Mouse (Mus musculus): ENCODE measurements around the gene Adam21. TPM values are rescaled to one million over a fixed set of nuclear protein-coding genes. Genes with fewer than 3 reads are reported as not detected.
A peak's percentile ranks its signal among the peaks of the same experiment; 100 is the strongest.
"Not testable (repeated sequence)": the region's sequence is repeated elsewhere in the genome, so short reads cannot be mapped to it uniquely, and the experiment has no call there.

Adam21 gene
- polyA plus RNA-seq, 1 experiment from 2014 or later, result 0.41 TPM

- H3K27ac ChIP-seq, result peak within 1 kb of the TSS; percentile 84
- DNase-seq (ENCODE audit: extremely low spot score, low spot score), result peak; percentile 84
- peak within 1 kb of the TSS; percentile 75 for H3K4me3 ChIP-seq
- H3K27me3 ChIP-seq (ENCODE audit: poor library complexity, severe bottlenecking), result no peaks in the 10 kb centered on the region; the same call in 1 of the 2 replicates
- H3K36me3 ChIP-seq (replicated peaks), result no peaks in the 10 kb centered on the region
- WGBS, result under 1% methylated on average over 46 of the region's 46 CpGs
- no peaks in the 10 kb centered on the region for H3K9me3 ChIP-seq
- peaks cover 17% of the 10 kb centered on the region for H3K4me1 ChIP-seq
These were observed 35.8 kb downstream of the Adam21 start, which contains the start of the genes Gm20498 and Synj2bp for GRCm38 (mm10) chr12:81532316-81533028. Gene Gm20498, minus strand, starts transcription at chr12:81532905. Gene Synj2bp, minus strand, starts transcription at chr12:81532911.

DNA sequence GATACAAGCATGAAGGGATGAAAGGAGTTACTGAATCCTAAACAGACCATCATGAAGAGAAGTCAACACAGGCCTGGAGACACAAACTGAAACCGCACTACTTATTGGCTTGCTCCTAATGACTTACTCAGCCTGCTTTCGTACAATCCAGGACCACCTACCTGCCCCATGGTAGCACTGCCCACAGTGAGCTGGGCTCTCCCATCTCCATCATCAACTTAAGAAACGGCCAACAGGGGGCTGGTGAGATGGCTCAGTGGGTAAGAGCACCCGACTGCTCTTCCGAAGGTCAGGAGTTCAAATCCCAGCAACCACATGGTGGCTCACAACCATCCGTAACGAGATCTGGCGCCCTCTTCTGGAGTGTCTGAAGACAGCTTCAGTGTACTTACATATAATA lies 37.7 kb downstream of the Adam21 start:
- not testable (repeated sequence) for H3K27me3 ChIP-seq (ENCODE audit: poor library complexity, severe bottlenecking); DNase-seq (ENCODE audit: extremely low spot score, low spot score); H3K27ac ChIP-seq; H3K9me3 ChIP-seq; H3K36me3 ChIP-seq (replicated peaks); H3K4me3 ChIP-seq
- 79% methylated on average over 8 of the region's 8 CpGs for WGBS
- H3K4me1 ChIP-seq, result peaks cover 17% of the 10 kb centered on the region

Other genes with a start within 250 kb of the Adam21 start
- gene Slc8a3, start 235.3 kb downstream of the Adam21 start, polyA plus RNA-seq (2016; fragmentation: Nextera tagmentation; extraction: Ambion mirVana), result 0.67 and 0.90 TPM in 2 replicates
- gene Gm4787, start 189.0 kb downstream of the Adam21 start, polyA plus RNA-seq (2016; fragmentation: Nextera tagmentation; extraction: Ambion mirVana), result 0.16 and 0.17 TPM in 2 replicates
- gene Adam4, start 146.5 kb downstream of the Adam21 start, polyA plus RNA-seq (2016; fragmentation: Nextera tagmentation; extraction: Ambion mirVana), result 0.50 and 0.55 TPM in 2 replicates
- 116 and 118 TPM in 2 replicates for gene Cox16, start 83.3 kb downstream of the Adam21 start, polyA plus RNA-seq (2016; fragmentation: Nextera tagmentation; extraction: Ambion mirVana)
- gene Gm20498, start 35.6 kb downstream of the Adam21 start, polyA plus RNA-seq (2016; fragmentation: Nextera tagmentation; extraction: Ambion mirVana), result 24.8 and 27.1 TPM in 2 replicates
- 34.3 and 35.4 TPM in 2 replicates for gene Synj2bp, start 35.6 kb downstream of the Adam21 start, polyA plus RNA-seq (2016; fragmentation: Nextera tagmentation; extraction: Ambion mirVana)
- 84.1 and 88.5 TPM in 2 replicates for gene Med6, start 26.5 kb upstream of the Adam21 start, polyA plus RNA-seq (2016; fragmentation: Nextera tagmentation; extraction: Ambion mirVana)
- 3.5 and 4.5 TPM in 2 replicates for gene Ttc9, start 62.8 kb upstream of the Adam21 start, polyA plus RNA-seq (2016; fragmentation: Nextera tagmentation; extraction: Ambion mirVana)
- 1.3 and 1.6 TPM in 2 replicates for gene Map3k9, start 212.7 kb upstream of the Adam21 start, polyA plus RNA-seq (2016; fragmentation: Nextera tagmentation; extraction: Ambion mirVana)

All from forebrain, embryonic 10.5 days (tissue).